Mouse (Mus musculus): ENCODE data around the gene Braf. TPM values are rescaled to one million over a fixed set of nuclear protein-coding genes. Genes with fewer than 3 reads are reported as not detected.

The Braf gene
- polyA plus RNA-seq, 1 experiment = 11.6 TPM

GRCm38 (mm10) chr6:39579552-39579951, 145.7 kb downstream of the Braf start:
- TF ChIP-seq CTCF (IDR thresholded peaks at IDR 0.05; ENCODE audit: control insufficient read depth, insufficient read depth, low read length) = no peak
- TF ChIP-seq POLR2A (IDR thresholded peaks at IDR 0.05; ENCODE audit: borderline replicate concordance, control insufficient read depth, low read depth, low read length) = no peak

GRCm38 (mm10) chr6:39574951-39575350, 150.3 kb downstream of the Braf start:
- H3K27ac ChIP-seq (ENCODE audit: control insufficient read depth, insufficient read depth, low read depth, low read length, poor library complexity) = no peak overlapping the region
- no peaks in the 10 kb centered on the region; the same call in 1 of the 2 replicates for H3K4me1 ChIP-seq (ENCODE audit: control insufficient read depth, insufficient read depth, low read length)
- TF ChIP-seq CTCF (IDR thresholded peaks at IDR 0.05; ENCODE audit: control insufficient read depth, insufficient read depth, low read length) = no peak
- no peak for TF ChIP-seq POLR2A (IDR thresholded peaks at IDR 0.05; ENCODE audit: borderline replicate concordance, control insufficient read depth, low read depth, low read length)
- 69% methylated on average over 7 of the region's 7 CpGs for WGBS
- H3K4me3 ChIP-seq (replicated peaks; ENCODE audit: control insufficient read depth, low read depth, low read length) = no peak overlapping the region

More at GRCm38 (mm10) chr6:39579552-39579951, 145.7 kb downstream of the Braf start:
- no peaks in the 10 kb centered on the region for H3K4me1 ChIP-seq (ENCODE audit: control insufficient read depth, insufficient read depth, low read length)
- 87% methylated on average over 7 of the region's 7 CpGs for WGBS
- H3K27ac ChIP-seq (ENCODE audit: control insufficient read depth, insufficient read depth, low read depth, low read length, poor library complexity) = no peak overlapping the region
- H3K4me3 ChIP-seq (replicated peaks; ENCODE audit: control insufficient read depth, low read depth, low read length) = no peak overlapping the region

DNA sequence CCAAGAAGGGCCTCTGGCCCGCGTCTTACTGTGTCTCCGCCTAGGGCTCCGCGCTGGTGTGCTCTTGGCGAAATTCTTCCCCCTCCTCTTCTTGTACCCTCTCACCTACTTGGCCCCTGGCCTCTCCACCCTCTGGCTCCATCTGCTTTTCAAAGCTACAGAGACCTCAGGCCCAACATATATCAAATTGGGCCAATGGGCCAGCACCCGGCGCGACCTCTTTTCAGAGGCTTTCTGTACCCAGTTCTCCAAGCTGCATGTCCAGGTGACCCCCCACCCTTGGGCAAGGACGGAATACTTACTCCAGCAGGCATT, 150.8 kb downstream of the Braf start:
- WGBS = 40% methylated on average over 10 of the region's 10 CpGs
- Histone ChIP-seq H3K4me3 (replicated peaks; ENCODE audit: control insufficient read depth, low read depth, low read length) (peak overlapping the region; percentile 75), H3K4me1 (ENCODE audit: control insufficient read depth, insufficient read depth, low read length) (no peaks in the 10 kb centered on the region; the same call in 1 of the 2 replicates), H3K27ac (ENCODE audit: control insufficient read depth, insufficient read depth, low read depth, low read length, poor library complexity) (no peak overlapping the region)
- TF ChIP-seq POLR2A (IDR thresholded peaks at IDR 0.05; ENCODE audit: borderline replicate concordance, control insufficient read depth, low read depth, low read length) = no peak
- TF ChIP-seq CTCF (IDR thresholded peaks at IDR 0.05; ENCODE audit: control insufficient read depth, insufficient read depth, low read length) = no peak

DNA sequence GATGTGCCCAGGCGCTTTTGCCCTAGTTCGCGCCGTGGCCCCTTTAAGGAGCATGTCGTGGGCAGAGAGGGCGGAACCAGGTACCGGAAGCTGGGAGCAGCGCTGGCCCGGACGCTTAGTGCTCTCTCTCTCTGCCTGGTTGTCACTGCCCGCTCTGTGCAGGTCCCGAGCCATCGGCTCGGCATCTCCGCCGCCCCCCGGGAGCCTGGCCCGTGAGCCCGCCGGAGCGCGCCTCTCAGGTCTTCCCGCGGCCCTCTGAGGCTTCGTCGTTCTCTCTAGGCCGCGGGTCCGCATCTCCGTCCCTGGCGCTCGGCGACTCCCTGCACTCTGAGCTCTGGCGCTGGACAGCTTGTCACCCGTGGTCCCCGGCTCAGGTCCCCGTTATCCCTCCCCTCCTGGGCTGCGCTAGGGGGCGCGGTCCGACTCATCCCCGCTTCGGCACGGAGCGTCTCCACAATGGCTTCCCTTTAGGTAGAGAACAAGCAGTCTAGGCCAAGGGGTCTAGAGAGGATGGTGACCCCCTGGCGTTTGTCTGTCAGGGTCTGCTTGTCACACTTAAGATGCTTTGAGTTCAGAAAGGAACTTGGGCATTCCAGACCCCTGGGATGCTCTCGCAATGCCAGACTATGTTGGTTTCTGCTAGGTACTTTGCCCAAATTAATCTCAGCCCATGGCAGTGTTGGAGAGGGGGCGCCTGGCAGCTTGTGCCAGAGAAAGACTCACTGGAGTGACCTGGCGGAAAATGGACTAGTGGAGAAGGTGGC, 151.3 kb downstream of the Braf start, which contains the start of gene Adck2:
Gene Adck2, plus strand, starts transcription at position 83 of the 764 bp plus-strand sequence.
- TF ChIP-seq CTCF (IDR thresholded peaks at IDR 0.05; ENCODE audit: control insufficient read depth, insufficient read depth, low read length) (0 out of 2 replicates have a peak, but pooled peaks have one; percentile 27), POLR2A (IDR thresholded peaks at IDR 0.05; ENCODE audit: borderline replicate concordance, control insufficient read depth, low read depth, low read length) (peak; percentile 87; the same call in 1 of the 2 replicates)
- Histone ChIP-seq H3K4me3 (replicated peaks; ENCODE audit: control insufficient read depth, low read depth, low read length) (peak within 1 kb of the TSS; percentile 75), H3K4me1 (ENCODE audit: control insufficient read depth, insufficient read depth, low read length) (no peaks in the 10 kb centered on the region; the same call in 1 of the 2 replicates), H3K27ac (ENCODE audit: control insufficient read depth, insufficient read depth, low read depth, low read length, poor library complexity) (peak within 1 kb of the TSS; percentile 90)
- under 1% methylated on average over 49 of the region's 49 CpGs for WGBS

- WGBS = 69% methylated on average over 3 of the region's 3 CpGs
Observed at GRCm38 (mm10) chr6:39570426-39570825, 154.8 kb downstream of the Braf start.

DNA sequence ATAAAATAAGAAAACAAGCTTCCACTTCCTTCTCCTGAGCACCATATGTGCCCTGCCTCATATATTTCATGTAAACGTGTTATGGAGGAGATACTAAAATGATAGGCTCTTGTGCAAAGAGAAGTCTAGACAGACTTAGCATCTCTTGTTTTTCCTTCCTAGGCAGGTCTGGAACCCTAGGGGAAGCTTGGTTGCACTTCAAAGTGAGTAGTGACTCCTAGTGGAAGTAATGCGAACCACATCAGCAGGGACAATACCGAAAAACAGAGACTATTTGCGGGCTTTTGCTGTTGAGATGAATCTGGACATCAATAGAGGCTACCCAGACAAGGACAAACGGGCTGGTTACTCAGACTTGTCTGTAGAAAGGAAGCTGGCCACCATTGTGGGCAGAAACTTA, 157.7 kb downstream of the Braf start:
- no peak for TF ChIP-seq POLR2A (IDR thresholded peaks at IDR 0.05; ENCODE audit: borderline replicate concordance, control insufficient read depth, low read depth, low read length)
- TF ChIP-seq CTCF (IDR thresholded peaks at IDR 0.05; ENCODE audit: control insufficient read depth, insufficient read depth, low read length) = 0 out of 2 replicates have a peak, but pooled peaks have one; percentile 17
- no peaks in the 10 kb centered on the region; the same call in 1 of the 2 replicates for H3K4me1 ChIP-seq (ENCODE audit: control insufficient read depth, insufficient read depth, low read length)
- no peak overlapping the region for H3K4me3 ChIP-seq (replicated peaks; ENCODE audit: control insufficient read depth, low read depth, low read length)
- WGBS = 12% methylated on average over 5 of the region's 5 CpGs
- H3K27ac ChIP-seq (ENCODE audit: control insufficient read depth, insufficient read depth, low read depth, low read length, poor library complexity) = no peak overlapping the region

More at GRCm38 (mm10) chr6:39570426-39570825, 154.8 kb downstream of the Braf start:
- no peak overlapping the region for H3K27ac ChIP-seq (ENCODE audit: control insufficient read depth, insufficient read depth, low read depth, low read length, poor library complexity)
- H3K4me3 ChIP-seq (replicated peaks; ENCODE audit: control insufficient read depth, low read depth, low read length) = no peak overlapping the region
- no peak for TF ChIP-seq CTCF (IDR thresholded peaks at IDR 0.05; ENCODE audit: control insufficient read depth, insufficient read depth, low read length)
- TF ChIP-seq POLR2A (IDR thresholded peaks at IDR 0.05; ENCODE audit: borderline replicate concordance, control insufficient read depth, low read depth, low read length) = no peak
- no peaks in the 10 kb centered on the region; the same call in 1 of the 2 replicates for H3K4me1 ChIP-seq (ENCODE audit: control insufficient read depth, insufficient read depth, low read length)

DNA sequence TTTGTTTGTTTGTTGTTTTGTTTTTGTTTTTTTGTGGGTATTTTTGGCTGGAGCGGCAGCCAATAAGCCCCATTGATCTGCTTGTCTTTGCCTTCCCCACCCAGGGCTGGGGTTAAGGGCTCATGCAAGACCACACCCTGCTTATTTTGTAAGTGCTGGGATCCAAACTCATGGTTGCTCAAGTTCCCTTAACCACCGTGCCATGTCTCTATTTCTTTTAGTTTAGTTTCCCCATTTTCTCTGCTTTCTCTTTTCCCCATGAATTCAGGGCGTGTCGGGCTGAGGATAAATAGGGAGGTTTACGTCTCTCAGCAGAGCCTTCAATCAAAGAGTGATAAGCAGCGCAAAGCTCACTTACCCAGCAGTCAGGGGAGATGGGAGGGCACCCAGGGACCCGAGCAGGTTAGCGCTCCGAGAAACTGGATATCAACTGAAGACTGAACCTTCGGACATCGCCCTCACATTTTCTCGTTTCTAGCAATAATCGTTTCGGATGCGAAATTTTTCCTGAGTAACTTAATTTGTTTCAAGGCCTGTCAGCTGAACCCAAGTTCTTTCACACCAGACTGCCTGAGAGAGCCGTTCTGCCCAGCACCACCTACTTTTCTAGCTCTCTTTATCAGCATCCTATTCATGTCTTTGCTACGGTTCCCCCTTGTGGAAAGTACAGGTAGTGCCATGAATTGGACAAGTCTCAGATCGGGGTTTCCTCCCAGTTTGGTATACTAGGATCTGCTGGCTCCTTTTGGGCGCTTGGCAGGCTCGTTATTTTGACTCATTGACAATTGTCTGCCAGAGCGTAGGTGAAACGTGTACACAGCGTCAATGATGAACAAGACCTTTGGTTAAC, 162.9 kb downstream of the Braf start:
- Histone ChIP-seq H3K27ac (ENCODE audit: control insufficient read depth, insufficient read depth, low read depth, low read length, poor library complexity) (peak overlapping the region; percentile 71), H3K4me3 (replicated peaks; ENCODE audit: control insufficient read depth, low read depth, low read length) (peak overlapping the region; percentile 60), H3K4me1 (ENCODE audit: control insufficient read depth, insufficient read depth, low read length) (no peaks in the 10 kb centered on the region; the same call in 1 of the 2 replicates)
- WGBS = 20% methylated on average over 23 of the region's 23 CpGs
- TF ChIP-seq CTCF (IDR thresholded peaks at IDR 0.05; ENCODE audit: control insufficient read depth, insufficient read depth, low read length) = peak; percentile 39; the same call in 1 of the 2 replicates
- no peak for TF ChIP-seq POLR2A (IDR thresholded peaks at IDR 0.05; ENCODE audit: borderline replicate concordance, control insufficient read depth, low read depth, low read length)

Measured in bone marrow, adult 2 months (tissue).